Mouse (Mus musculus) CH12.LX (cell line): ENCODE results near the gene Tjp3.

Experiments
- CTCF ChIP-seq, 2 experiments: IDR thresholded peaks in 1 of 2; conservative IDR thresholded peaks in 1 of 2; 2 replicates each; pipeline ENCODE4 v1.5.1; 2011 to 2012; ENCODE audit warnings: low read depth in 2 of 2, low read length in 2 of 2, improper control_type of control experiment in 1 of 2, inconsistent platforms in 1 of 2, mild to moderate bottlenecking in 1 of 2, moderate library complexity in 1 of 2
- E2F4 ChIP-seq: IDR thresholded peaks from 2 replicates; pipeline ENCODE4 v1.6.1; 2011; ENCODE audit warnings: low read depth, low read length, improper control_type of control experiment; ENCODE audit not compliant: insufficient replicate concordance
- EP300 ChIP-seq: IDR thresholded peaks from 2 replicates; pipeline ENCODE4 v1.6.1; 2011; ENCODE audit warnings: low read length, improper control_type of control experiment
- MAFK ChIP-seq: IDR thresholded peaks from 2 replicates; pipeline ENCODE4 v1.6.1; 2011; ENCODE audit warnings: low read length, improper control_type of control experiment; ENCODE audit not compliant: insufficient replicate concordance
- MAX ChIP-seq: IDR thresholded peaks from 2 replicates; pipeline ENCODE4 v1.6.1; 2011; ENCODE audit warnings: low read length, improper control_type of control experiment
- POLR2A ChIP-seq: IDR thresholded peaks from 2 replicates; pipeline ENCODE4 v1.6.1; 2011; ENCODE audit warnings: low read depth, mild to moderate bottlenecking, improper control_type of control experiment, low read length
- UBTF ChIP-seq: IDR thresholded peaks from 2 replicates; pipeline ENCODE4 v1.6.1; 2012; ENCODE audit warnings: low read depth, mild to moderate bottlenecking, inconsistent platforms, low read length, improper control_type of control experiment, moderate library complexity
- ZKSCAN1 ChIP-seq: IDR thresholded peaks from 2 replicates; pipeline ENCODE4 v1.6.1; 2012; ENCODE audit warnings: low read depth, inconsistent platforms, low read length, improper control_type of control experiment, borderline replicate concordance

DNA sequence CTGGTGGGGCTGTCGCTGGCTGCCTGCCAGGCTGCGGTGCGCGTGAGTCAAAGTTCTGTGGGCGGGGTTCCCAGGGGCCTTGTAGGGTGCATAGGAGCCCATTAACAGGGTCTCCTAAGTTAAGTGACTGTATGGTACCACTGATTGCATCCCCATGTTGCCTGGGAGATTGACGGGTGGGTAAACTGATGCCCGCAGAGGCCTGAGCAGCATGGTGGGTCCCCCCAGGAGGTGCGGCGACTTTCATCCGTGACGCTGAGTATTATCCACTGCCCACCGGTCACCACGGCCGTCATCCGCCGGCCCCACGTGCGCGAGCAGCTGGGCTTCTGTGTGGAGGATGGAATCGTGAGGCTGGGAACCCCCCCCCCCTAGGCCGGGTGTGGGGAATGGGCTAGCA, 19.0 kb downstream of the Tjp3 start:
- no peak for TF ChIP-seq CTCF (conservative IDR thresholded peaks at IDR 0.05 in 1 of 2, IDR thresholded peaks at IDR 0.05 in 1 of 2; ENCODE audit: low read depth in 2 of 2, low read length in 2 of 2)
- no peak for TF ChIP-seq UBTF
- TF ChIP-seq POLR2A = no peak
- TF ChIP-seq MAFK = no peak
- TF ChIP-seq EP300 = no peak
- no peak for TF ChIP-seq ZKSCAN1
- no peak for TF ChIP-seq MAX
- no peak for TF ChIP-seq E2F4
